Mouse (Mus musculus): ENCODE results near the gene Olfr281.
"Not testable (repeated sequence)": the region's sequence is repeated elsewhere in the genome, so short reads cannot be mapped to it uniquely, and the experiment has no call there.

- TF ChIP-seq HCFC1 (IDR thresholded peaks at IDR 0.05; ENCODE audit: borderline replicate concordance, insufficient read depth, low read length); CHD2 (IDR thresholded peaks at IDR 0.05; ENCODE audit: low read depth, low read length); MAFK (IDR thresholded peaks at IDR 0.05; ENCODE audit: insufficient read depth, low read depth, low read length); ZC3H11A (IDR thresholded peaks at IDR 0.05; ENCODE audit: borderline replicate concordance, low read depth, low read length): not testable (repeated sequence)
Observed at GRCm38 (mm10) chr15:98416802-98417201, 35.6 kb upstream of the Olfr281 start.

All from ES-E14 (cell line).